Mouse (Mus musculus) midbrain, embryonic 14.5 days (tissue): Measurements from ENCODE around the gene Slc44a1. TPM values are rescaled to one million over a fixed set of nuclear protein-coding genes. Genes with fewer than 3 reads are reported as not detected.

ENCODE experiments used
- ATAC-seq: fragments of 200-750 bp; cut with Nextera tagmentation; 2 replicates; pipeline ENCODE4 v1.8.0; 2017; ENCODE audit warnings: moderate number of reproducible peaks, moderate library complexity; ENCODE audit not compliant: low FRiP score, low TSS enrichment
- DNase-seq: peaks from one replicate; pipeline ENCODE4 v3.0.0-alpha.2; 2015
- H3K27ac ChIP-seq: fragments of 300-500 bp; sonication (generic); replicated peaks from 2 replicates; pipeline ENCODE4 v1.5.1; 2014; ENCODE audit warnings: mild to moderate bottlenecking, low read depth, low read length, moderate library complexity
- H3K27me3 ChIP-seq: fragments of 300-500 bp; sonication (generic); 2 replicates; pipeline ENCODE4 v1.6.1; 2014; ENCODE audit warnings: low read length, control low read depth, mixed read lengths; ENCODE audit not compliant: control insufficient read depth, insufficient read depth
- H3K36me3 ChIP-seq: fragments of 300-500 bp; sonication (generic); 2 replicates; pipeline ENCODE4 v1.6.1; 2014; ENCODE audit warnings: low read length, control low read depth; ENCODE audit not compliant: control insufficient read depth, insufficient read depth
- H3K4me1 ChIP-seq: fragments of 300-500 bp; sonication (generic); 2 replicates; pipeline ENCODE4 v1.6.1; 2014; ENCODE audit warnings: mild to moderate bottlenecking, antibody characterized with exemption, low read length, control low read depth; ENCODE audit not compliant: control insufficient read depth, insufficient read depth
- H3K4me2 ChIP-seq: fragments of 300-500 bp; sonication (generic); 2 replicates; pipeline ENCODE4 v1.6.1; 2014; ENCODE audit warnings: mild to moderate bottlenecking, low read length, moderate library complexity
- H3K4me3 ChIP-seq: fragments of 300-500 bp; sonication (generic); replicated peaks from 2 replicates; pipeline ENCODE4 v1.5.1; 2014; ENCODE audit warnings: low read depth, low read length
- H3K9ac ChIP-seq: fragments of 300-500 bp; sonication (generic); replicated peaks from 2 replicates; pipeline ENCODE4 v1.6.1; 2014; ENCODE audit warnings: mild to moderate bottlenecking, low read length, moderate library complexity
- H3K9me3 ChIP-seq: fragments of 300-500 bp; sonication (generic); 2 replicates; pipeline ENCODE4 v1.6.1; 2016; ENCODE audit warnings: low read length, control low read depth, mixed read lengths; ENCODE audit not compliant: control insufficient read depth
- WGBS: fragments of 180-500 bp; shearing (Covaris S2); extraction: QIAGEN DNeasy Blood & Tissue Kit; methylation state at CpG from one replicate; pipeline ENCODE4 v1.1.7; 2014; 5-methylcytosine and 5-hydroxymethylcytosine counted together
- polyA plus RNA-seq: library from polyadenylated mRNA; unstranded; fragments of >200 nt; fragmentation: Nextera tagmentation; extraction: Ambion mirVana; gene quantifications from 2 replicates; pipeline ENCODE4 v1.2.1, GENCODE M21; 2014

Gene Slc44a1
- polyA plus RNA-seq, 1 experiment from 2014 or later, result 16.1 TPM

DNA sequence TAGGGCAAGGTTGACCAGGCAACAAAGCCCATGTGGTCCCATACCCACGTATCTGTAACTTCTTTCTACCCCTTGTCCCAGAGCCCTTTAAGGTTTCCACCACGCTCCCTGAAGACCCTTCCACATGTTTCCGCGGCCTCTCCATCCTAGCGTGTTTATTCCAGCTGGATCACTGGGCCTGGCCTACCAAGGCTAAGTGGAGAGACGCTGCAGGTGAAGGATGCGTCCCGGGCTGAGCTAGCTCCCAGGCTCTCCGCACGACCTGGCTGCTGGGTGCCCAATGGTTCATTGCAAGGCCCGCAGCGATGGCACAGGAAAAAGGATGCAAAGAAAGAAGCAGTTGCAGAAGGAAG is 190.7 kb downstream of the Slc44a1 start:
- DNase-seq, result no peak
- peak overlapping the region; percentile 94 for H3K27ac ChIP-seq
- no peaks in the 10 kb centered on the region for H3K9me3 ChIP-seq
- H3K4me2 ChIP-seq, result peak overlapping the region; percentile 84
- peak overlapping the region; percentile 84 for H3K4me3 ChIP-seq
- H3K36me3 ChIP-seq, result no peaks in the 10 kb centered on the region
- WGBS, result 2% methylated on average over 12 of the region's 12 CpGs
- H3K27me3 ChIP-seq, result no peaks in the 10 kb centered on the region
- peaks cover 43% of the 10 kb centered on the region for H3K4me1 ChIP-seq
- H3K9ac ChIP-seq, result peak overlapping the region; percentile 90
- peak; percentile 64 for ATAC-seq

DNA sequence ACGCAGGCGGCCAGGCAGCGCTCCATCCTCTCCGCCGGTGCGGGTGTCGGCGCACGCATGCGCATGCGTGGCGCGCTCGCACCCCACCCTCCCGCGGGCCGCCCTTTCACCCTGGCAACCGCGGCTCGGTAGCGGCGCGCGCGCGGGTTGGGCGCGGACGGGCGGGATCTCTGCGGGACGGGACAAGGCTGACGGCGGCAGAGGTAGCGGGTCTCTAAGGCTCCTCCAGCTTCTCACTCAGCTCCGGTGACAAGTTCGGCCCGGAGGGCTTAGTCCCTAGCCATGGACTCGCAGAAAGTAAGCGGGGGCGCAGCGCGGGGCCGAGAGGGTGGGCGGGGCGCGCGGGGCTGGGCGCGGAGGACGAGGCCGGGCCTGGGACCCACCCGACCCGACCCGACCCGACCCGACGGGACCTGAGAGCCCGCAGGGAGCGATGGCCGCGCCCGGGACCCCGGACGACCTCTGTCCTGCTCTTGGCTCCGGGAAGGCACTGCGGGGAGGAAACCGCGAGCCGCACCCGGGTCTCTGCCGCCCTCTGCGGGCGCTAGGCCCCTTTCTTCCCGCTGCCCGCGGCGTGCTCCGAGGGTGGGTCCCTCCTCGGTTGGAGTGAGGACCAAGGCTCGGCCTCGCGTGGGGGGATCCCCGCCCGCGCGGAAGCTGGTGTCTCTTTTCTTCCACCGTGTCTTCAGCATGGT is 191.2 kb downstream of the Slc44a1 start, which contains the start of gene Fsd1l:
Gene Fsd1l, plus strand, starts transcription at position 156 of the 695 bp plus-strand sequence.
- H3K4me3 ChIP-seq, result peak within 1 kb of the TSS; percentile 84
- peaks cover 48% of the 10 kb centered on the region for H3K4me1 ChIP-seq
- under 1% methylated on average over 87 of the region's 88 CpGs for WGBS
- ATAC-seq (peak; percentile 91), DNase-seq (peak; percentile 94)
- H3K27me3 ChIP-seq, result no peaks in the 10 kb centered on the region
- H3K27ac ChIP-seq, result peak within 1 kb of the TSS; percentile 94
- peak within 1 kb of the TSS; percentile 84 for H3K4me2 ChIP-seq
- no peaks in the 10 kb centered on the region for H3K36me3 ChIP-seq
- H3K9ac ChIP-seq, result peak within 1 kb of the TSS; percentile 90
- no peaks in the 10 kb centered on the region for H3K9me3 ChIP-seq

GRCm38 (mm10) chr4:53632011-53632349 is 191.8 kb downstream of the Slc44a1 start:
- DNase-seq (no peak), ATAC-seq (no peak)
- Histone ChIP-seq H3K4me3 (peak overlapping the region; percentile 84), H3K36me3 (no peaks in the 10 kb centered on the region), H3K27me3 (no peaks in the 10 kb centered on the region), H3K4me1 (peaks cover 53% of the 10 kb centered on the region), H3K9ac (peak overlapping the region; percentile 90), H3K27ac (peak overlapping the region; percentile 94), H3K9me3 (no peaks in the 10 kb centered on the region), H3K4me2 (peak overlapping the region; percentile 84)
- WGBS, result under 1% methylated on average over 5 of the region's 5 CpGs

DNA sequence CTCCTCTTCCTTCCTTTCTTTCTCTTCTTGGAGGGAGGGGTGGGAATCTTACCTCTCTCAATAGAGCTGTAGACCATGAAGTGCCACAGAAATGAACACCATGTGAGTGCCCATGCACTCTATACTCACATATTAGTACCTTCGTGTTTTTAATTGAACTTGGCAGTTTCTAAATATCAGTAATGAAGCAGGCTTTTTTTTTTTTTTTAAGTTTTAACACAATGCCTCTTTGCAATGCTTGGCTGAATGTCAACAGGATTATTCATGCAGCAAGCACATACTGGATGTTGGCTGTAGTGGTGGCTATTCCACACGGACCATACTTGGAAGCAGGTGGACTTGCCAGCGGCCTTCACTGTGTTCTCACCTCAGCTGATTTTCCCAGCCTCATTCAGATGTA is 195.1 kb downstream of the Slc44a1 start:
- ATAC-seq (no peak), DNase-seq (peak; percentile 14)
- no peak overlapping the region for H3K4me3 ChIP-seq
- no peaks in the 10 kb centered on the region for H3K9me3 ChIP-seq
- no peaks in the 10 kb centered on the region for H3K27me3 ChIP-seq
- no peak overlapping the region for H3K4me2 ChIP-seq
- no peaks in the 10 kb centered on the region for H3K36me3 ChIP-seq
- H3K4me1 ChIP-seq, result peaks cover 65% of the 10 kb centered on the region
- H3K9ac ChIP-seq, result no peak overlapping the region
- 55% methylated on average over 3 of the region's 3 CpGs for WGBS
- no peak overlapping the region for H3K27ac ChIP-seq

DNA sequence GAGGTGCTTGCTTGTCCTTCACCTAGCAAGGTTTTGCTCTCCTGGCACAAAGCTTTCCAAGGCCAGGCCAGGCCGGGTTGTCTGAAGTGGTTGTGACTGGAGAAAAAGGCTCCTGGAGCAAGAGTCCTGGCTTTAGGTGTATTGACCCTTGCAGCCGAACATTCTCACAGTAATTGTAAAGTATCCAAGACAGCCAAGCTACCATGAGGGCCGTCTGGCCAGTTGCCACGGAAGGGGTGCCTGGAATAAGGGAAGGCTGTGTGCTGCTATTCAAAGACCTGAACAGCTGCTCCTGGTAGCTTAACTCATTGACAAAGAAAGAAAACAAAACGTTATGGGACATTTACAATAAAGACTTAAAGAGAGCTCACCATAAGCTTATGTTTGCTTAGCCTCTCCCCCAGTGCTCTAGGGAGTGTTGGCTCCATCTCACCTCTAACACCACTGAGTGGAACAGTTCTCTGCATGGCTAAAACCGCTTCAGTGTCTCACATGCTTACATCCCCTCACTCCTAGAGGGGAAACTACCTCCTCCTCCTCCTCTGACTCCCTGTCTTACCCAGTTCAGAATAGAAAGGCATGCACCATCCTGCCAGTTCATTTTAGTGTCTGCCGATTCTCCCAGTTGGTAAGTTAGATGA is 197.2 kb downstream of the Slc44a1 start:
- Histone ChIP-seq H3K4me1 (peaks cover 57% of the 10 kb centered on the region), H3K9me3 (no peaks in the 10 kb centered on the region), H3K4me3 (no peak overlapping the region), H3K27ac (0 out of 2 replicates have a peak overlapping the region, but pooled peaks have one; percentile 21), H3K9ac (no peak overlapping the region), H3K27me3 (no peaks in the 10 kb centered on the region), H3K36me3 (0 out of 2 replicates have a peak, but pooled peaks cover 5% of the 10 kb centered on the region), H3K4me2 (no peak overlapping the region)
- WGBS, result 40% methylated on average over 7 of the region's 7 CpGs
- ATAC-seq (peak; percentile 37; the same call in 1 of the 2 replicates), DNase-seq (peak; percentile 75)

GRCm38 (mm10) chr4:53638549-53639123 is 198.4 kb downstream of the Slc44a1 start:
- Histone ChIP-seq H3K27me3 (no peaks in the 10 kb centered on the region), H3K27ac (no peak overlapping the region), H3K4me1 (peaks cover 44% of the 10 kb centered on the region), H3K9ac (no peak overlapping the region), H3K4me3 (no peak overlapping the region), H3K4me2 (no peak overlapping the region), H3K9me3 (no peaks in the 10 kb centered on the region), H3K36me3 (0 out of 2 replicates have a peak, but pooled peaks cover 5% of the 10 kb centered on the region)
- no peak for ATAC-seq
- DNase-seq, result no peak
- WGBS, result 82% methylated on average over 7 of the region's 7 CpGs

DNA sequence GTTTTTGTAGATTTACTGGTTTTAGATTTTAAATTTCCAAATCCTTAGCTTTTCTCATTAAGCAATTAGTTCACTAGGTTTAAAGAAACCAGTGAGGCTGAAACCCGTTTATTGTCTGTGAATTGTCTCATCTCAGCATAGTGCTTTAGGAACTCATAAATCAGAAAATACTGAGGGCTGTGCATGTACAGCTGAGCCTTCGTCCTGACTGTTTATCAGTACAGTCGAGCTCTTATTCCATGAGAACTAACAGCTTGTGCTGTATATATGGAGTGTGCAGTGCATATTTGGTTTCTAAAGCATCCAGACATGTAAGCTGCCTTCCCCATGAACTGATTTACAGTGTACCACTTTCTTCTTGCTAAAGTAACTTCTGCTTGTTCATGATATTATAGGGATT is 217.8 kb downstream of the Slc44a1 start:
- no peak for DNase-seq
- Histone ChIP-seq H3K27ac (no peak overlapping the region), H3K9me3 (no peaks in the 10 kb centered on the region), H3K36me3 (peaks cover 40% of the 10 kb centered on the region), H3K4me2 (no peak overlapping the region), H3K4me1 (no peaks in the 10 kb centered on the region), H3K4me3 (no peak overlapping the region), H3K27me3 (no peaks in the 10 kb centered on the region), H3K9ac (no peak overlapping the region)
- 89% methylated on average over 3 of the region's 3 CpGs for WGBS
- no peak for ATAC-seq

- no peak for DNase-seq
- ATAC-seq, result no peak
Measured at GRCm38 (mm10) chr4:53660711-53661110, 220.5 kb downstream of the Slc44a1 start.

More at GRCm38 (mm10) chr4:53660711-53661110, 220.5 kb downstream of the Slc44a1 start:
- no peaks in the 10 kb centered on the region for H3K4me1 ChIP-seq
- no peak overlapping the region for H3K4me3 ChIP-seq
- H3K27ac ChIP-seq, result no peak overlapping the region
- peaks cover 36% of the 10 kb centered on the region for H3K36me3 ChIP-seq
- no peaks in the 10 kb centered on the region for H3K27me3 ChIP-seq
- no peak overlapping the region for H3K4me2 ChIP-seq
- H3K9me3 ChIP-seq, result no peaks in the 10 kb centered on the region
- no peak overlapping the region for H3K9ac ChIP-seq
